Mouse (Mus musculus) limb, embryonic 15.5 days (tissue): ENCODE results near the gene Lyrm4. TPM values are rescaled to one million over a fixed set of nuclear protein-coding genes. Genes with fewer than 3 reads are reported as not detected.
A peak's percentile ranks its signal among the peaks of the same experiment; 100 is the strongest.
"Not testable (repeated sequence)": the region's sequence is repeated elsewhere in the genome, so short reads cannot be mapped to it uniquely, and the experiment has no call there.

ENCODE experiments used
- ATAC-seq: fragments of 200-750 bp; cut with Nextera tagmentation; 2 replicates; pipeline ENCODE4 v1.8.0; 2017; ENCODE audit warnings: low read depth, moderate TSS enrichment; ENCODE audit not compliant: insufficient number of reproducible peaks, low FRiP score, low TSS enrichment
- H3K27ac ChIP-seq: fragments of 300-500 bp; sonication (generic); 2 replicates; pipeline ENCODE4 v1.5.1; 2015; ENCODE audit warnings: moderate library complexity, mild to moderate bottlenecking, inconsistent platforms
- H3K27me3 ChIP-seq: fragments of 300-500 bp; sonication (generic); 2 replicates; pipeline ENCODE4 v1.6.1; 2015; ENCODE audit warnings: inconsistent platforms
- H3K36me3 ChIP-seq: fragments of 300-500 bp; sonication (generic); 2 replicates; pipeline ENCODE4 v1.6.1; 2015; ENCODE audit warnings: inconsistent platforms
- H3K4me1 ChIP-seq: fragments of 300-500 bp; sonication (generic); 2 replicates; pipeline ENCODE4 v1.6.1; 2015; ENCODE audit warnings: inconsistent platforms
- H3K4me2 ChIP-seq: fragments of 300-500 bp; sonication (generic); 2 replicates; pipeline ENCODE4 v1.6.1; 2015; ENCODE audit warnings: mild to moderate bottlenecking, inconsistent platforms
- H3K4me3 ChIP-seq: fragments of 300-500 bp; sonication (generic); 2 replicates; pipeline ENCODE4 v1.5.1; 2015; ENCODE audit warnings: mild to moderate bottlenecking, inconsistent platforms
- H3K9ac ChIP-seq: fragments of 300-500 bp; sonication (generic); 2 replicates; pipeline ENCODE4 v1.6.1; 2015; ENCODE audit warnings: inconsistent platforms
- H3K9me3 ChIP-seq: fragments of 300-500 bp; sonication (generic); 2 replicates; pipeline ENCODE4 v1.6.1; 2016; ENCODE audit warnings: inconsistent platforms
- WGBS: fragments of 180-500 bp; shearing (Covaris S2); methylation state at CpG from one replicate; pipeline ENCODE4 v1.1.7; 2015; 5-methylcytosine and 5-hydroxymethylcytosine counted together
- polyA plus RNA-seq: library from polyadenylated mRNA; unstranded; fragments of >200 nt; fragmentation: Nextera tagmentation; extraction: Ambion mirVana; gene quantifications from 2 replicates; pipeline ENCODE4 v1.2.1, GENCODE M21; 2015

Gene Lyrm4
- polyA plus RNA-seq, 1 experiment from 2014 or later, result 21.3 TPM

GRCm38 (mm10) chr13:36031959-36032358 lies 85.4 kb downstream of the Lyrm4 start:
- H3K4me1 ChIP-seq, result no peaks in the 10 kb centered on the region
- 57% methylated on average over 9 of the region's 9 CpGs for WGBS
- H3K27me3 ChIP-seq, result no peaks in the 10 kb centered on the region

GRCm38 (mm10) chr13:36019309-36020274 lies 97.7 kb downstream of the Lyrm4 start:
- no peaks in the 10 kb centered on the region for H3K36me3 ChIP-seq
- 43% methylated on average over 10 of the region's 10 CpGs for WGBS
- ATAC-seq, result peak; percentile 35; the same call in 1 of the 2 replicates

More at GRCm38 (mm10) chr13:36031959-36032358, 85.4 kb downstream of the Lyrm4 start:
- H3K4me2 ChIP-seq, result no peak overlapping the region
- no peak overlapping the region for H3K4me3 ChIP-seq
- no peak for ATAC-seq
- H3K9ac ChIP-seq, result no peak overlapping the region
- no peak overlapping the region for H3K27ac ChIP-seq
- H3K36me3 ChIP-seq, result no peaks in the 10 kb centered on the region
- no peaks in the 10 kb centered on the region for H3K9me3 ChIP-seq

GRCm38 (mm10) chr13:36018017-36018416 lies 99.3 kb downstream of the Lyrm4 start:
- no peak overlapping the region for H3K27ac ChIP-seq
- no peaks in the 10 kb centered on the region for H3K36me3 ChIP-seq
- H3K4me2 ChIP-seq, result no peak overlapping the region
- ATAC-seq, result no peak
- H3K9ac ChIP-seq, result no peak overlapping the region
- no peaks in the 10 kb centered on the region for H3K27me3 ChIP-seq
- H3K4me3 ChIP-seq, result no peak overlapping the region
- peaks cover 7% of the 10 kb centered on the region for H3K4me1 ChIP-seq
- WGBS, result 63% methylated on average over 2 of the region's 2 CpGs
- no peaks in the 10 kb centered on the region for H3K9me3 ChIP-seq

More at GRCm38 (mm10) chr13:36019309-36020274, 97.7 kb downstream of the Lyrm4 start:
- peaks cover 7% of the 10 kb centered on the region for H3K4me1 ChIP-seq
- H3K9ac ChIP-seq, result no peak overlapping the region
- peak overlapping the region; percentile 54 for H3K27ac ChIP-seq
- H3K27me3 ChIP-seq, result no peaks in the 10 kb centered on the region
- no peaks in the 10 kb centered on the region for H3K9me3 ChIP-seq
- H3K4me2 ChIP-seq, result no peak overlapping the region
- no peak overlapping the region for H3K4me3 ChIP-seq

- no peaks in the 10 kb centered on the region for H3K9me3 ChIP-seq
- no peaks in the 10 kb centered on the region for H3K27me3 ChIP-seq
- peaks cover 7% of the 10 kb centered on the region for H3K4me1 ChIP-seq
- no peak overlapping the region for H3K4me3 ChIP-seq
- no peak overlapping the region for H3K4me2 ChIP-seq
- no peak overlapping the region for H3K27ac ChIP-seq
- no peak for ATAC-seq
- H3K36me3 ChIP-seq, result no peaks in the 10 kb centered on the region
- H3K9ac ChIP-seq, result no peak overlapping the region
- 64% methylated on average over 3 of the region's 3 CpGs for WGBS
Observed at GRCm38 (mm10) chr13:36015636-36016035, 101.7 kb downstream of the Lyrm4 start.

- no peak overlapping the region for H3K9ac ChIP-seq
- H3K36me3 ChIP-seq, result no peaks in the 10 kb centered on the region
- ATAC-seq, result no peak
- no peaks in the 10 kb centered on the region for H3K4me1 ChIP-seq
- H3K4me2 ChIP-seq, result no peak overlapping the region
- no peak overlapping the region for H3K27ac ChIP-seq
- WGBS, result 74% methylated on average over 2 of the region's 2 CpGs
- H3K9me3 ChIP-seq, result no peaks in the 10 kb centered on the region
- H3K27me3 ChIP-seq, result no peaks in the 10 kb centered on the region
- H3K4me3 ChIP-seq, result no peak overlapping the region
Observed at GRCm38 (mm10) chr13:36009981-36010380, 107.3 kb downstream of the Lyrm4 start.

- H3K36me3 ChIP-seq, result no peaks in the 10 kb centered on the region
- no peak for ATAC-seq
- WGBS, result 80% methylated on average over 1 of the region's 1 CpGs
- H3K9me3 ChIP-seq, result no peaks in the 10 kb centered on the region
- no peak overlapping the region for H3K4me3 ChIP-seq
- no peak overlapping the region for H3K4me2 ChIP-seq
- no peaks in the 10 kb centered on the region for H3K27me3 ChIP-seq
- H3K27ac ChIP-seq, result no peak overlapping the region
- H3K4me1 ChIP-seq, result no peaks in the 10 kb centered on the region
- H3K9ac ChIP-seq, result no peak overlapping the region
Observed at GRCm38 (mm10) chr13:36000798-36001197, 116.5 kb downstream of the Lyrm4 start.

DNA sequence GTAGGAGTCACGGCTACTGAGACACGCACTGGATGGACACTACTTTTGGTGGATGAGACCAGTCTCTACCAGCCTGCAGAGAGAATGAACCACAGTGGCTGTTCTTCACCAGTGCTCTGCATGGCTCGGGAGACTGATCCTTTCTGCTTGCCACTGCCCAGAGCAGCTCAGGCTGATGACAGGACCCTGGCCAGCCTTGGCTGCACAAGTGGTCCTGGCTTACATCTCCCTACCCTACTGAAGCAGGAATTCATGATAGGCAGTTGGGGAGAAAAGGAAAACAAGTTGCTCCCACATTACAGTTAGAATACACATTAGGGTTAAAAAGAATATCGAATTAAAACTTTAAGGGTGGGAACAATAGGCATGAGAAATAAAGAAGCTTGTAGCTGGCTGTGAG lies 119.7 kb downstream of the Lyrm4 start:
- 89% methylated on average over 4 of the region's 4 CpGs for WGBS
- Histone ChIP-seq H3K9me3 (no peaks in the 10 kb centered on the region), H3K36me3 (no peaks in the 10 kb centered on the region), H3K4me3 (no peak overlapping the region), H3K9ac (no peak overlapping the region), H3K27me3 (no peaks in the 10 kb centered on the region), H3K4me1 (0 out of 2 replicates have a peak, but pooled peaks cover 5% of the 10 kb centered on the region), H3K27ac (no peak overlapping the region), H3K4me2 (no peak overlapping the region)
- no peak for ATAC-seq

DNA sequence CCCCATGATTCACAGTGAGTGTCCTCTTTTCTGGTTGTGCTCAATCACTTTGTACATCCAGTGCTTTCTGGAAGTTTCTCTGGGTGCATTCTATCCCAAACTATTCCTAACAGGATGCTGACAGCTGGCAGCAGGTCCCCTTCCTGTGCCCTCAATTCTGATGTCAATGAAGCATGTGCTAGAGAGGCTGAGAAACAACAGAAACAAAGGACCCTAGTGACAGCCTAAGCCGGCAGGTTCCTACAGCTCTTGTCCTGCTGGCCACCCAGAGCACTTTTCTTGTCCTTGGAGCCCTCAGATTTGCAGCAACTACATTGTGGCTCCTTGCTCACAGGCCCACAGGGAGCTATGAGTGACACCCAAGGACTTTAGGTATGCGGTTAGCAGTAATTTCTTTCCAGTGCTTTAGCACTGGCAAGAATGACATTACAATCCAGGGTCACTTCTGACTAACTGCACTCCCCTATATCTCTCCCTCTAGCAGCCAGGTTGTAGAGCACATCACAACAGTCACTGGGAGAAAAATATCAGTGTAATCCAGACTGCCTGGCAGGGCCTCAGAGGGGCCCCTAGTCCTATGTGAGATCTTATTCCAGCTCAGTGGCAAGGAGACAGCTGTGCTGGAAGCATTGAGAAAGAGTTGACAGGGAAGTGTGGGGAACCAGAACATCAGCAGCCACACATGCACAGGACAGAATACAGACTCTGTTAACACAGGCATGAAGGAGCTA lies 121.5 kb downstream of the Lyrm4 start:
- no peaks in the 10 kb centered on the region for H3K27me3 ChIP-seq
- H3K4me2 ChIP-seq, result no peak overlapping the region
- no peak overlapping the region for H3K27ac ChIP-seq
- 0 out of 2 replicates have a peak, but pooled peaks cover 5% of the 10 kb centered on the region for H3K4me1 ChIP-seq
- no peak overlapping the region for H3K4me3 ChIP-seq
- WGBS, result 64% methylated on average over 2 of the region's 2 CpGs
- no peaks in the 10 kb centered on the region for H3K36me3 ChIP-seq
- ATAC-seq, result no peak
- no peak overlapping the region for H3K9ac ChIP-seq
- H3K9me3 ChIP-seq, result no peaks in the 10 kb centered on the region

DNA sequence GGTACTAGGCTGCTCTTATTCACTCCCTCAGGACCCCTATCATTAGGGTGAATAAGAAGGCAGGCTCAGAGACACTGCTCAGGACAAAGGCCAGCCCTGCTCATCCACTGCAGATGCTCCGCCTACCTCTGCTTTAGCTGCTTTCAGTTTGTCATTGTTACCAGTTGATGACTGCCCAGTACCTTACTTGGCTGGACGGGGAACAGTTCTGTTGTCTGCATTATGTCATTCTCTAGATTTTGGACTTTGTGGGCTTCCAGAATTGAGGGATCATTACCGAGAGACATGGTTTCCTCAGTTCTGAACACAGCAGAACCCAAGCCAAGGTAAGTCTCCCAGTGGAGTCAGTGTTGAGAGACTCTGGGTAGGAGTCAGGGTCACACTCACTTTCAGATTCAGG lies 122.1 kb downstream of the Lyrm4 start:
- no peak overlapping the region for H3K27ac ChIP-seq
- no peak overlapping the region for H3K4me2 ChIP-seq
- no peak for ATAC-seq
- 0 out of 2 replicates have a peak, but pooled peaks cover 5% of the 10 kb centered on the region for H3K4me1 ChIP-seq
- H3K36me3 ChIP-seq, result no peaks in the 10 kb centered on the region
- H3K9ac ChIP-seq, result no peak overlapping the region
- H3K27me3 ChIP-seq, result no peaks in the 10 kb centered on the region
- no peak overlapping the region for H3K4me3 ChIP-seq
- 84% methylated on average over 3 of the region's 3 CpGs for WGBS
- no peaks in the 10 kb centered on the region for H3K9me3 ChIP-seq

DNA sequence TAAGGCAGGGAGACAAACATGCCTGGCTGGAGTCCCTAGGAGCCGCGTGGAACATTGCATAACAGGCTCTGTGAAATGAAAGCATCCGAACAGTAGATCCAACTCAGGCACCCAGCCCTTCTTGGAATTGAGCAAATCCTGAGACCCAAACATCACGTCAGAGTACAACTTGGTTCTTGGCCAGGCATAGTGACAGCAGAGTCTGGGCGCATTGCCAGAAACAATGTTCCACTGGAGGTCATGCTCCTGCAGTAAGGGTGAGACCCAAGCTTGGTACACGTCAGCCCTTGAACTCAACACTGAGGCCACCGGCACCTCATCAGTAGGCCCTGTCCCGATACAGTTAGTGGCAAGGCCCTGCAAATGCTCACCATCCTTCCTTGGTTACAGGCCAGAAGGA lies 123.3 kb downstream of the Lyrm4 start:
- Histone ChIP-seq H3K9ac (no peak overlapping the region), H3K4me1 (0 out of 2 replicates have a peak, but pooled peaks cover 5% of the 10 kb centered on the region), H3K27me3 (no peaks in the 10 kb centered on the region), H3K9me3 (no peaks in the 10 kb centered on the region), H3K4me2 (no peak overlapping the region), H3K36me3 (no peaks in the 10 kb centered on the region), H3K27ac (no peak overlapping the region), H3K4me3 (no peak overlapping the region)
- ATAC-seq, result no peak
- WGBS, result 54% methylated on average over 8 of the region's 8 CpGs

DNA sequence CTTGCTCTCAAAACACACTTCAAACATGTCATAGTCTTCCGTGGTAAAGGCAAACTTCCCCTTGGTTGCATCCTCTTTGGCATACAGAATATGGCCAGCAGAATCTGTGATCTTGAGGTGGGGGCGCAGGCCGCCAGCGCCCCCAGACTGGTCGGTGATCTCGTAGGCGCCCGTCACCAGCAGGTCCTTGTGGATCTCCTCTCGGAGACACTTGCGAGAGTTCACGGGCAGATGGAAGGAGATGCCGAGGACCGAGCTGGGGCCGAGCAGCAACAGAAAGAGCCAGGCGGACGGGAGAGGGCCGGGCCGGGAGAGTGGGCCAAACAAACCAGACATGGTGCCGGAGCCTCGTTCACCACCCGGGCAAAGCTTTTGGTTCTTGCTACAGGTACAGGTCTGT lies 126.1 kb downstream of the Lyrm4 start:
- not testable (repeated sequence) for H3K9ac ChIP-seq, H3K27me3 ChIP-seq, H3K27ac ChIP-seq, H3K4me2 ChIP-seq, H3K4me3 ChIP-seq, ATAC-seq, H3K4me1 ChIP-seq, H3K9me3 ChIP-seq, H3K36me3 ChIP-seq
- WGBS, result 97% methylated on average over 21 of the region's 21 CpGs

DNA sequence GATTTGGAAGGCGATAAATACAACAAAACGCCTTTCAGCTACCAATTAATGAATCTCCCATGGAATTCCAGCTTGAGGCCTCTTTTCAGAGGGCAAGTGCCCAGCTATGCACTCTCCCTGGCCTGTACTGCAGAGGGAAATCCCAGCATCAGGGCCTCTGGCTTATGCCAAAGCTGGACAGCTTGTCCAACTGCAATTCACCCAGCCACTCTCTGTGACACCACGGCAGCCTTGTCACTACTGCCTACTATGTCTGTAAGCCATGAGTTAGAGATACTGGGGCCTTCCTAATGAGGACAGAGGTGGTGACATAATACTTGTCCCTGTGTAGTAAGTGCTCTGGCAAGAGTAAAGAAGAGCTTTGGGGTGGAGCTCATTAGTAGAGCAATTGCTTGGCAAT lies 128.0 kb downstream of the Lyrm4 start:
- 55% methylated on average over 3 of the region's 3 CpGs for WGBS
- H3K4me3 ChIP-seq, result no peak overlapping the region
- no peak for ATAC-seq
- H3K27me3 ChIP-seq, result no peaks in the 10 kb centered on the region
- no peaks in the 10 kb centered on the region for H3K9me3 ChIP-seq
- H3K36me3 ChIP-seq, result no peaks in the 10 kb centered on the region
- peaks cover 7% of the 10 kb centered on the region; the same call in 1 of the 2 replicates for H3K4me1 ChIP-seq
- H3K27ac ChIP-seq, result no peak overlapping the region
- H3K9ac ChIP-seq, result no peak overlapping the region
- H3K4me2 ChIP-seq, result no peak overlapping the region
